Mouse (Mus musculus): ENCODE results near the gene Ddx47. TPM values are rescaled to one million over a fixed set of nuclear protein-coding genes. Genes with fewer than 3 reads are reported as not detected.
A peak's percentile ranks its signal among the peaks of the same experiment; 100 is the strongest.

The Ddx47 gene
- polyA plus RNA-seq, 1 experiment from 2014 or later, result 77.9 TPM

GRCm38 (mm10) chr6:134981231-134982062 is 30.0 kb upstream of the Ddx47 start, which contains the start of gene Apold1:
TSS of gene Apold1 (plus strand) at chr6:134981718.
- Histone ChIP-seq H3K9me3 (ENCODE audit: control insufficient read depth, low read length) (no peaks in the 10 kb centered on the region), H3K4me1 (ENCODE audit: control insufficient read depth, insufficient read depth, low read length) (peaks cover 5% of the 10 kb centered on the region; the same call in 1 of the 2 replicates), H3K4me2 (ENCODE audit: low read length) (peak within 1 kb of the TSS; percentile 33), H3K27ac (replicated peaks; ENCODE audit: low read depth, low read length) (no peak within 1 kb of the TSS), H3K4me3 (replicated peaks; ENCODE audit: low read depth, low read length) (peak within 1 kb of the TSS; percentile 13; the same call in 1 of the 2 replicates), H3K36me3 (ENCODE audit: control insufficient read depth, insufficient read depth, low read length) (no peaks in the 10 kb centered on the region), H3K27me3 (ENCODE audit: control insufficient read depth, insufficient read depth, low read length) (no peaks in the 10 kb centered on the region), H3K9ac (replicated peaks; ENCODE audit: low read length) (no peak within 1 kb of the TSS)
- WGBS, result 52% methylated on average over 22 of the region's 22 CpGs
- peak; percentile 20 for DNase-seq
- no peak for ATAC-seq (ENCODE audit: low FRiP score, low TSS enrichment)

- H3K9me3 ChIP-seq (ENCODE audit: control insufficient read depth, low read length), result no peaks in the 10 kb centered on the region
- DNase-seq (peak; percentile 96), ATAC-seq (ENCODE audit: low FRiP score, low TSS enrichment) (peak; percentile 91)
- peak overlapping the region; percentile 33 for H3K27ac ChIP-seq (replicated peaks; ENCODE audit: low read depth, low read length)
- peaks cover 5% of the 10 kb centered on the region; the same call in 1 of the 2 replicates for H3K4me1 ChIP-seq (ENCODE audit: control insufficient read depth, insufficient read depth, low read length)
- H3K9ac ChIP-seq (replicated peaks; ENCODE audit: low read length), result peak overlapping the region; percentile 54
- H3K4me2 ChIP-seq (ENCODE audit: low read length), result peak overlapping the region; percentile 67
- H3K36me3 ChIP-seq (ENCODE audit: control insufficient read depth, insufficient read depth, low read length), result no peaks in the 10 kb centered on the region
- H3K27me3 ChIP-seq (ENCODE audit: control insufficient read depth, insufficient read depth, low read length), result no peaks in the 10 kb centered on the region
- H3K4me3 ChIP-seq (replicated peaks; ENCODE audit: low read depth, low read length), result peak overlapping the region; percentile 49
- 2% methylated on average over 62 of the region's 62 CpGs for WGBS
Observed at GRCm38 (mm10) chr6:134983529-134984370, 27.7 kb upstream of the Ddx47 start.

- H3K4me3 ChIP-seq (replicated peaks; ENCODE audit: low read depth, low read length), result no peak overlapping the region
- no peak overlapping the region for H3K4me2 ChIP-seq (ENCODE audit: low read length)
- 68% methylated on average over 3 of the region's 3 CpGs for WGBS
Observed at GRCm38 (mm10) chr6:134984748-134985147, 26.7 kb upstream of the Ddx47 start.

GRCm38 (mm10) chr6:134988377-134988776 is 23.0 kb upstream of the Ddx47 start:
- no peak overlapping the region for H3K27ac ChIP-seq (replicated peaks; ENCODE audit: low read depth, low read length)
- no peak for ATAC-seq (ENCODE audit: low FRiP score, low TSS enrichment)
- WGBS, result 85% methylated on average over 9 of the region's 9 CpGs

More at GRCm38 (mm10) chr6:134984748-134985147, 26.7 kb upstream of the Ddx47 start:
- Histone ChIP-seq H3K9me3 (ENCODE audit: control insufficient read depth, low read length) (no peaks in the 10 kb centered on the region), H3K9ac (replicated peaks; ENCODE audit: low read length) (no peak overlapping the region), H3K36me3 (ENCODE audit: control insufficient read depth, insufficient read depth, low read length) (no peaks in the 10 kb centered on the region), H3K27me3 (ENCODE audit: control insufficient read depth, insufficient read depth, low read length) (no peaks in the 10 kb centered on the region), H3K27ac (replicated peaks; ENCODE audit: low read depth, low read length) (no peak overlapping the region), H3K4me1 (ENCODE audit: control insufficient read depth, insufficient read depth, low read length) (peaks cover 5% of the 10 kb centered on the region; the same call in 1 of the 2 replicates)
- ATAC-seq (ENCODE audit: low FRiP score, low TSS enrichment) (no peak), DNase-seq (peak; percentile 58)

GRCm38 (mm10) chr6:134990674-134991073 is 20.7 kb upstream of the Ddx47 start:
- WGBS, result 91% methylated on average over 6 of the region's 6 CpGs
- no peak overlapping the region for H3K4me2 ChIP-seq (ENCODE audit: low read length)
- no peaks in the 10 kb centered on the region for H3K36me3 ChIP-seq (ENCODE audit: control insufficient read depth, insufficient read depth, low read length)
- DNase-seq (no peak), ATAC-seq (ENCODE audit: low FRiP score, low TSS enrichment) (no peak)
- no peak overlapping the region for H3K4me3 ChIP-seq (replicated peaks; ENCODE audit: low read depth, low read length)
- no peaks in the 10 kb centered on the region for H3K9me3 ChIP-seq (ENCODE audit: control insufficient read depth, low read length)
- no peaks in the 10 kb centered on the region for H3K4me1 ChIP-seq (ENCODE audit: control insufficient read depth, insufficient read depth, low read length)
- H3K27me3 ChIP-seq (ENCODE audit: control insufficient read depth, insufficient read depth, low read length), result no peaks in the 10 kb centered on the region
- H3K9ac ChIP-seq (replicated peaks; ENCODE audit: low read length), result no peak overlapping the region
- no peak overlapping the region for H3K27ac ChIP-seq (replicated peaks; ENCODE audit: low read depth, low read length)

More at GRCm38 (mm10) chr6:134988377-134988776, 23.0 kb upstream of the Ddx47 start:
- no peaks in the 10 kb centered on the region for H3K9me3 ChIP-seq (ENCODE audit: control insufficient read depth, low read length)
- no peaks in the 10 kb centered on the region for H3K36me3 ChIP-seq (ENCODE audit: control insufficient read depth, insufficient read depth, low read length)
- no peaks in the 10 kb centered on the region for H3K27me3 ChIP-seq (ENCODE audit: control insufficient read depth, insufficient read depth, low read length)
- 0 out of 2 replicates have a peak, but pooled peaks cover under 1% of the 10 kb centered on the region for H3K4me1 ChIP-seq (ENCODE audit: control insufficient read depth, insufficient read depth, low read length)
- no peak overlapping the region for H3K9ac ChIP-seq (replicated peaks; ENCODE audit: low read length)
- H3K4me2 ChIP-seq (ENCODE audit: low read length), result no peak overlapping the region
- no peak for DNase-seq
- no peak overlapping the region for H3K4me3 ChIP-seq (replicated peaks; ENCODE audit: low read depth, low read length)

GRCm38 (mm10) chr6:134994031-134994651 is 17.3 kb upstream of the Ddx47 start:
- DNase-seq (no peak), ATAC-seq (ENCODE audit: low FRiP score, low TSS enrichment) (no peak)
- Histone ChIP-seq H3K27me3 (ENCODE audit: control insufficient read depth, insufficient read depth, low read length) (no peaks in the 10 kb centered on the region), H3K27ac (replicated peaks; ENCODE audit: low read depth, low read length) (no peak overlapping the region), H3K4me2 (ENCODE audit: low read length) (no peak overlapping the region), H3K9me3 (ENCODE audit: control insufficient read depth, low read length) (no peaks in the 10 kb centered on the region), H3K9ac (replicated peaks; ENCODE audit: low read length) (no peak overlapping the region), H3K36me3 (ENCODE audit: control insufficient read depth, insufficient read depth, low read length) (no peaks in the 10 kb centered on the region), H3K4me3 (replicated peaks; ENCODE audit: low read depth, low read length) (no peak overlapping the region), H3K4me1 (ENCODE audit: control insufficient read depth, insufficient read depth, low read length) (no peaks in the 10 kb centered on the region)
- 74% methylated on average over 12 of the region's 12 CpGs for WGBS

- Histone ChIP-seq H3K4me1 (ENCODE audit: control insufficient read depth, insufficient read depth, low read length) (no peaks in the 10 kb centered on the region), H3K9me3 (ENCODE audit: control insufficient read depth, low read length) (no peaks in the 10 kb centered on the region), H3K27me3 (ENCODE audit: control insufficient read depth, insufficient read depth, low read length) (no peaks in the 10 kb centered on the region), H3K4me3 (replicated peaks; ENCODE audit: low read depth, low read length) (no peak overlapping the region), H3K9ac (replicated peaks; ENCODE audit: low read length) (no peak overlapping the region), H3K27ac (replicated peaks; ENCODE audit: low read depth, low read length) (no peak overlapping the region), H3K36me3 (ENCODE audit: control insufficient read depth, insufficient read depth, low read length) (no peaks in the 10 kb centered on the region), H3K4me2 (ENCODE audit: low read length) (no peak overlapping the region)
- WGBS, result 84% methylated on average over 8 of the region's 8 CpGs
- no peak for DNase-seq
- no peak for ATAC-seq (ENCODE audit: low FRiP score, low TSS enrichment)
Observed at GRCm38 (mm10) chr6:134994985-134995384, 16.4 kb upstream of the Ddx47 start.

- Histone ChIP-seq H3K27me3 (ENCODE audit: control insufficient read depth, insufficient read depth, low read length) (no peaks in the 10 kb centered on the region), H3K9me3 (ENCODE audit: control insufficient read depth, low read length) (no peaks in the 10 kb centered on the region), H3K9ac (replicated peaks; ENCODE audit: low read length) (no peak overlapping the region), H3K36me3 (ENCODE audit: control insufficient read depth, insufficient read depth, low read length) (no peaks in the 10 kb centered on the region), H3K27ac (replicated peaks; ENCODE audit: low read depth, low read length) (no peak overlapping the region), H3K4me3 (replicated peaks; ENCODE audit: low read depth, low read length) (no peak overlapping the region), H3K4me2 (ENCODE audit: low read length) (no peak overlapping the region), H3K4me1 (ENCODE audit: control insufficient read depth, insufficient read depth, low read length) (no peaks in the 10 kb centered on the region)
- DNase-seq (no peak), ATAC-seq (ENCODE audit: low FRiP score, low TSS enrichment) (no peak)
- WGBS, result 86% methylated on average over 2 of the region's 2 CpGs
Observed at GRCm38 (mm10) chr6:134996918-134997317, 14.5 kb upstream of the Ddx47 start.

Measured in midbrain, embryonic 14.5 days (tissue).